Mouse (Mus musculus) ES-E14 (cell line): ENCODE data around the gene Fam92b.

Experiments
- CHD2 ChIP-seq: IDR thresholded peaks from 2 replicates; pipeline ENCODE4 v1.6.1; 2014; ENCODE audit warnings: mild to moderate bottlenecking, low read depth, low read length, inconsistent platforms
- HCFC1 ChIP-seq: IDR thresholded peaks from 2 replicates; pipeline ENCODE4 v1.6.1; 2012; ENCODE audit warnings: low read length, inconsistent platforms, borderline replicate concordance; ENCODE audit not compliant: insufficient read depth
- MAFK ChIP-seq: IDR thresholded peaks from 2 replicates; pipeline ENCODE4 v1.6.1; 2014; ENCODE audit warnings: mild to moderate bottlenecking, low read depth, low read length, inconsistent platforms; ENCODE audit not compliant: insufficient read depth
- ZC3H11A ChIP-seq: IDR thresholded peaks from 2 replicates; pipeline ENCODE4 v1.6.1; 2012; ENCODE audit warnings: low read depth, mild to moderate bottlenecking, inconsistent platforms, low read length, borderline replicate concordance

DNA sequence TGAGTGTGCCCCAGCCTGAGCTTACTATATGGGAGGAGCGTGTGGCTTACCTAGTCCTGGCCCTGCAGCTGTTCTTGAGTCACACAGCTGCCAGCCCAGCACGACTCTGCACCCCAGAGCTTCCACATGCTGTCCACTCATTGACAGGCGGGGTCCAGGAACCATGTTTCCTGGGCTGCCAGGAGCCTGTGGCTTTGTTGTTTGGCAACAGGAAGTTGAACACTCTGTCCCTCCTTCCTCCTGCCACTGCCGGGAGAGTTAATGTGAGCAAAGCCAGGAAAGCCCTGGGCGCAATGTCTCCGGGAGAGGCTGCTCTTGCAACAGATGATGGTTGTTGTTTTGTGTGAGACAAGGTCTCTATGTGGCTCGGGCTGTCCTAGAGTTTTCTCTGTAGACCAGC lies 24.6 kb downstream of the Fam92b start:
- no peak for TF ChIP-seq HCFC1
- TF ChIP-seq MAFK: no peak
- TF ChIP-seq CHD2: no peak
- no peak for TF ChIP-seq ZC3H11A
